Mouse (Mus musculus) urinary bladder, postnatal 36 days (tissue): ENCODE results near the gene Rab35.

ENCODE experiments used
- DNase-seq, 2 experiments: peaks; one replicate each; pipeline ENCODE4 v3.0.0; 2022; ENCODE audit warnings: low spot score in 2 of 2, mixed read lengths in 1 of 2

The Rab35 gene

GRCm38 (mm10) chr5:115648876-115649275 is 17.2 kb downstream of the Rab35 start:
- no peak for DNase-seq

DNA sequence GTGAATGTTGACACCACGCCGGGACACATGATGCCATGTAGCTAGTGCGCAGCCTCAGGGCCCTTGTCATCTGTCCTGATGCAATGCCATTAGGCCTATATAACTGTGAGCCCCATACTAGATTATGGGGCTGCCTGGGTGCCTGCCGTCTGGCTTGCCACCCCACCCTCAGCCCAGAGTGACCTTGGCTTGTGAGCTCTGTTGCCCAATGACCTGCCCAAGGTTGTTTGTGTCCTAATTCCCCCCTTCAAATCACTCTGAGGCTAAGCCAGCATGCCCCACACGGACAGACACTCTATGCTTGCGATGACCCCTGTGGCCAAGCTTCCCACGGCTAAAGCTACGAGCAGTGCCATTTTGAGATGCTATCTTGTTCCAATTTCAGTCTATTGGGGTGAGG is 18.0 kb downstream of the Rab35 start:
- no peak for DNase-seq

GRCm38 (mm10) chr5:115650885-115651284 is 19.2 kb downstream of the Rab35 start:
- DNase-seq: no peak

GRCm38 (mm10) chr5:115651821-115652220 is 20.1 kb downstream of the Rab35 start:
- no peak for DNase-seq

GRCm38 (mm10) chr5:115652681-115653575 is 21.2 kb downstream of the Rab35 start:
- DNase-seq: peak; percentile 100

GRCm38 (mm10) chr5:115653776-115654175 is 22.1 kb downstream of the Rab35 start:
- no peak for DNase-seq

DNA sequence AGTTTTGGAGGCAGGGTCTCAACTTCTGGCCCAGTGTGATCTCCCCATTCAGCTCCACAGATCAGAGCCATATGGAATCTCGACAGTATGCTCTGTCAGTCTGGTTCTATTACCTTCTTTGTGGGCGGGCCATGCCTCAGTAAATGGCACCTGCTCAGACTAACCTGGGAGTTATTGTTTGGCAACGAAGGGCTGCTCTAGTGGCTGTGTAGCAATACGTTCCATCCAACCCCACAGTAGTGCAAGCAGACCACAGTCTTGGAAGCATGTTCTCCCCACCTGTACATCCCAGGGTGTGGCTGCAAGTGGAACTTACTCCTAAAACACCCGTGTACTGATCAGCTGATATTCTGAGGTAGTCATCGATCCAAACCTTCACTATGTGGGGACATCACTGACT is 25.0 kb downstream of the Rab35 start:
- DNase-seq: no peak

DNA sequence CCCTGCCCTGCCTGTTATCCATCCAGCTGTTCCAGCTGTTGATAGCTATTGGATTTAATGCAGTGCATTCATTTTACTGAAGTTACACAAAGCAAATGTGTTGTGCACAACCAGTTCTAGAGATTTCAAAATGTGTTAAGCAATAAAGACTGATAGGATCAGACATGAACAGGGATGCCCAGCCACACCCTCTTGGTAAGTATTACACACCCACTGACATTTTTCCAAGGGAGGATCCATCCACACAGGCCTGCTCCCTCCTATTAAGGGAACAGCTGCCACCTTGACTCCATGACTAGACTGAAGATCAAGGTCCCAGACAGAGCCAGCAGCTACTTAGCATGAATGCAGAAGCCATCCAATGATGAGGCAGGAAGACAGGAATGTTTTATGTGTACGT is 25.5 kb downstream of the Rab35 start:
- DNase-seq: no peak

DNA sequence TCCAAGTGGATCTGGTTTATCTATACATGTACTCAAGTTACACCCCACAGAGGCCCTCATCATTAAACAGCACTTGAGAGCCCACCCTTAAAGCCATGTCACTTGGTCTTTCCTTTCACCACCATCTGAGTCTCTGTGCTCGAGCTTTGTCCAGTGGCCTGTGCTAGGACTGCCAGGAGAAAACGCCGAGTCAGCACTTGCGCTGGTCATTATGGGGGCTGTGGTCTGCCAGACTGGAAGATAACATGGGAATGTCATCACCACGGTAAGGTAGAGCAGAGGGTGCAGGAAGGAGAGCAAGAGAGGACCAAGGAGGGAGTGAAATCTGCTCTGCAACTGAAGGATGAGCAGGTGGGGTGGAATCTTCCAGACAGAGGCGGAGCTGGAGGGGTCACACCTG is 26.6 kb downstream of the Rab35 start:
- no peak for DNase-seq

DNA sequence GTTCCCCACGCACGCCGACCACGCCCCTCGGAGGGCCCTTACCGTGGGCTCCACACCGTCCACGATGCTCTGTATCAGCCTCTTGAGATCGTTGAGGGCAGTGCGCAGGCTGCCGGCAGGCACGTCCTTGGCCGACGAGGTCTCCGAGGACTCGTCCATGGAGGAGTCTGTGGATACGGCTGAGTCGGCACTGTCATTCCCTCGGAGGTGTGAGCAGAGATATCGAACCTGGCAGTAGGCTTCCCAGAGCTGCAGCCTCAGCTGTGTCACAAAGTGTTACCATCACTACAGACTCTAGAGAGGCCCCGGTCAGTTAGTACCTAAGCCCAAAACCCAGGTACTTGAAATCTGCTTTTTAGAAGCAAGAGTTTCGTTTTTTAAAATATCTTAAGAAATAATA is 30.9 kb downstream of the Rab35 start:
- no peak for DNase-seq

DNA sequence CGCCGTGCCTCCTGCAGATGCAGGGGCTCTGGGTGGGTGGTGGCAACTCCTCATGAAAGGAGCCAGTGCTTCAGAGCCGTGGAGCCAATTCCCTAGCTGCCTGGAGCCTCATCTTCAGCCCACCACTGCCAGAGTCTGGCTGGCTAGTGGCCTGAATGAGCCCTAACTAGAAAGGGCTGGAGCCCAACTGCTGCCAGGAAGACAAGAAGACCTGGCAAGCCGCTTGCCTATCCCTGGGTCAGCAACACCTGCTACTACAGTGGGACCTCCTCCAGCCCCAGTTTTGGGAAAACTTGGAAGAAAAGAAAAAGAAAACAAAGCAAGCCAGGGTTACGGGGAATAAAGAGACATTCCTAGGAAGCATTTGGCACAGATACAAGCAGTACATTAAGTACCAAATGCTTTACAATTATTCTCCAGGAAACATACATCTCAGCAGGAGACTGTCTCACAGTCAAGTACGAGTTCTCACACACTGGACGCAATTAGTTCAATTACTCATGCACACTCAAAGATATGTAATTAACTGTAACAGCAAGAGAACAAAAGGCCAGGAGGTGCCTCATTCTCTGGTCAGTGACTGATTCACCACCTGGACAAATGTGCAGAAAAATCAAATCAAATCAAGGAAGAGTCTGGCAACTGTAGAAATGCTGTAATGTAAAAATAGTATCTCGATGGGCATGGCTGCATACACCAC is 34.8 kb downstream of the Rab35 start:
- no peak for DNase-seq

DNA sequence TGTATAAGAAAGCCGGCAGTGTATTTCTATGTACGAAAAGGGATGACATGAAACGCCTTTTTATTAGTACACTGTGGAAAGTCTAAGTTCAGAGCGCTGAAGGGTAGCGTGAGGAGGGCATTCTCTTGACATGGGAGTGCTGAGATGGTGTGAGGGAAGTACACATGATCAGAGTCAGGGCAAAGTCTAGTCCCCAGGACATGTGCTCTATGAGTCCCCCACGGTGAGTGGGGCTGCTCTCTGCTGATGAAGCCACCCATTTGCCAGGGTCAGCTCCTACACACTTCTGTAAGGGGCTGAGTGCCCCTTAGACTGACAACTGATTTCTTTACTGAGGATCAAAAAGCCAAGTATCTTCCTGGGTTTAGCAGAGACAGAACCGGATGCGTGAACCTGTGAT is 35.5 kb downstream of the Rab35 start:
- DNase-seq: no peak

GRCm38 (mm10) chr5:115667894-115668293 is 36.2 kb downstream of the Rab35 start:
- DNase-seq: no peak

DNA sequence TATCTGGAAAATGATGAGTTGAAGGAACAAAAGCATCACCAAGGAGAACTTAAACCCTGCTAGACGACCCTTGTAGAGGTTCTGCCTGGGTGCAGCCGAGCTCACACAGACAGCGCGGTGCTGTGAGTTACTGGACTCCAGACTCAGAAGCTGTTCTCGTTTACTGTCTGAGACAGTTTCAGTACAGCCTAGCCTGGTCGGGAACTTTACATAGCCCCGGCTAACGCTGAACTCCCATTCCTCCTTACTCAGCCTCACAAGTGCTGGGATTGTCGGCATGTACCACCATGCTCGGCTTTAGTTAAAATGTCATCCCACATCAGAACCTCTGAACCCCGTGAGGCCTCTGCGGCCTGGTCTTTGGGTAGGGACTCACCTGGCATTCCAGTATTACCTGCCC is 37.3 kb downstream of the Rab35 start:
- DNase-seq: no peak

DNA sequence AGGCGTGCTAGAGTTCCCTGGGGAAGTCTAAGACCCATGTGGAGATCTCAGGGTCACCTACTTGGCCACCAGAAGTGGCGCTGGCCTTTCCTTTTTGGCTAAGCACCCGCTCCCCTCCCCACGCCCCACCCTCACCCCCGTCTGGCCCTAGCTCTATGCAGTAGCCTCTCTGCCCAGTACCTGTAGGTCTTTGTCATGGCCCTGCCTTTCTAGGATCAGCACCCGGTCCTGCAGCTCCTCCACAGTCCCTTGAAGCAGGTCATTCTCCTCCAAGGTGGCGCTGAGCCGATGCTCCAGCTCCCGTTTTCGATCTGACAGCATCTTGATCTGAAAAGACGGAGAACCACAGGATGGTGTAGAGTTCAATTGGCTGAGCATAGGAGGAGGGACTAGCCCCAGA is 38.3 kb downstream of the Rab35 start:
- no peak for DNase-seq

DNA sequence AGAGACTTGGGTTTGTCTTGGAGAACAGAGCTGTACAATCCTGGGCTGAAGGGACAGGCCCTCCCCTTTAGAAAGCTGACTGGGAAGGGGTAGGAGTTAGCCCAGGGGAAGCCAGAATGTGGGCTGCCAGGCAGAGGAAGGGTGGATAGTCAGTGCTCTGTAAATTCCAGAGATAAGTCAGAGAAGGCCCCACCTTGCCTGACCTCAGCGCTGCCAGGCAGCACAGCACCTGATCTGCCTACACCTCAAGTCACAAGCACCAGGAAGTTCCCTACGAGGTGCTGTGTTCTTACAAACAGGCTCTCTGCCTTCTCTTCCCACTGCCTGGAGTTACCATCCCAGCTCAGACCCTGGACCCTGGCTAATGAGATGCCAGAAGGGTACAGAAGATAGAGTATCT is 38.7 kb downstream of the Rab35 start:
- DNase-seq: no peak

GRCm38 (mm10) chr5:115671846-115672245 is 40.1 kb downstream of the Rab35 start:
- no peak for DNase-seq

GRCm38 (mm10) chr5:115685126-115685525 is 53.4 kb downstream of the Rab35 start:
- no peak for DNase-seq

DNA sequence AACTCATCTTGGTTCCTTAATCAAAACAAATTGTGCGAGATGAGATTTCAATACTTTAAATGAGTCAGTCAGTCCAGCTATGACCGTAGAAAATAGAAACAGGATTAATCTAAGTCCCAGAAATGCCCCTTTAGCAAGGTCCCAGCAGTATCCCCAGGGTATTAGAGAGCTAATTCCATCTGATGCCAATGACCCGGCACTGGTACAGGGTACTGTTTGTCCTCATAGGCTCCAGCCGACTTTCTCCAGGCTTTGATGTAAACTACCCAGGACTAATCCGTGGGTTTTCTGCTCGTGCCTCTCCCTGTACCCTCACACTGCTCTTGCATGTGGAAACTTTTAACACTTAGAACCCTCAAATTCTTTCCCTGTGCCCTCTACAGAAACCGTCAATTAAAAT is 55.0 kb downstream of the Rab35 start:
- no peak for DNase-seq

DNA sequence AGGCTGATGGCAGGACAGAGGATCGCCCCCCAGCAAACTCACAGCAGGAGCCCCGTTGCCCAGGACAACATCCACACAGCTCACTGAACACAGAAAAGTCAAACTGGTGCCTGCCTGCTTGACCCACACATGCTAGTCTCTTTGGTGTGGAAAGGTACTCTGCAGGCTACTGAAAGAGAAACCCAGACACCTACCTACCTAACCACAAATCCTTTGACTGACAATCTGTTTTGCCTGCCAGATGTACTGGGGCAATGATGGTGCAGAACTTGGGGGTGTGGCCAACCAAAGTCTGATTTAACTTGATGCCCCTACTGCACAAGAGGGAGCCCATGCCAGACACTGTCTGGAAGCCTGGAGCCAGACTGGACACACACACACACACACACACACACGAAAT is 61.6 kb downstream of the Rab35 start:
- no peak for DNase-seq

DNA sequence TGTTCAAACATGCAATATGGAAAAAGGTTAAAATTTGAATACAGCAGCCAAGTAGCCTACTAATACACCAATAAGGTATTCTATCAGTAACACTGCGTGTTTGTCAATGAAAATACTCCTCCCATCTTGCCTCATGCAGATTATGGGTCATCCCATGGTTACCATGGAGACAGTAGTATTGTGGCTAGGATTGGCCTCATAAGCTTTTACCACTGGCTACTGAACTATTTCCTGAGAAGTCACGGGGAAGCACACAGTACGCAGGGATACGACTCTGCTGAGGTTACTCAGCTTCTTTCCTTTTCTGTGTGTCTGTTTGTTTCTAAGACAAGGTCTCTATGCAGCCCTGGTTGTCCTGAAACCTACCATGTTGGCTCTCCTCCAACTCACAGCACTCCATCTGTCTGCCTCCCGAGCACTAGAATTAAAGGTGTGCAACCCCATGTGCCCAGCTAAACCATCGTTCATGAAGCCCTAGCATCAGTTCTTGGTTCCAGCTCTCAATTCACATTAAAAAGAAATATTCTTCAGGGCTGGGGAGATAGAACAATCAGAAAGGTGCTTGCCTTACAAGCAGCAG is 63.6 kb downstream of the Rab35 start:
- no peak for DNase-seq

GRCm38 (mm10) chr5:115696811-115697210 is 65.1 kb downstream of the Rab35 start:
- DNase-seq: no peak
